Mouse (Mus musculus): ENCODE results near the gene Gpr157.
A peak's percentile ranks its signal among the peaks of the same experiment; 100 is the strongest.

DNA sequence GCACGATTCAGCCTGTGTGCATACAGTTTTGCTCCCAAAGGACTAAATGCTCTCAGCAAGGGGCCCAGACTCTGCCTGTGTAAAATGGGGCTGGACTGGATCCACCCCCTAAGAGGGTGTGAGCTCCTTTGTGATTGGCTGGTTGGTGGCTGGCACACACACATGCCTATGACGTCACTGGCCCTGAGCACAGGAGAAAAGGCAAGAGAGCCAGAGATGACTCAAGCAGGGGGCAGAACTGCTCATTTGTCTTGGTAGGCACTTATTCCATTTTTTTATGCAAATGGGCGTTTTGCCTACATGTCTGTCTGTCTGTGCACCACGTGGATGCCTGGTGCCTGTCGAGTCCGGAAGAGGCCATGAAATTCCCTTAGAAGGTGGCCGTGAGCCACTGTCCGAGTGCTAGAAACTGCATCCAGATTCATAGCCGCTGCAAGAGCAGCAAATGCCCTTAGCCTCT, 50.9 kb downstream of the Gpr157 start:
- TF ChIP-seq POLR2A (IDR thresholded peaks at IDR 0.05; ENCODE audit: control insufficient read depth in 1 of 2, insufficient read depth in 1 of 2, low read depth in 1 of 2, low read length in 2 of 2, poor library complexity in 1 of 2), result peak in 1 of 2 experiments; percentile 73; a peak in 2 of 4 replicates
- TF ChIP-seq EP300 (IDR thresholded peaks at IDR 0.05; ENCODE audit: low read depth in 1 of 2, low read length in 2 of 2), result no peak
- TF ChIP-seq CTCF (IDR thresholded peaks at IDR 0.05 in 2 of 3, conservative IDR thresholded peaks at IDR 0.05 in 1 of 3; ENCODE audit: control insufficient read depth in 1 of 3, insufficient read depth in 1 of 3, low read depth in 2 of 3, low read length in 3 of 3, poor library complexity in 1 of 3, severe bottlenecking in 1 of 3), result no peak
- no peak for TF ChIP-seq GATA1 (IDR thresholded peaks at IDR 0.05; ENCODE audit: low read depth, low read length)
- peak; percentile 70 for TF ChIP-seq NELFE (IDR thresholded peaks at IDR 0.05; ENCODE audit: low read depth, low read length)
- 0 out of 2 replicates have a peak, but pooled peaks have one; percentile 64 for TF ChIP-seq ZMIZ1 (IDR thresholded peaks at IDR 0.05; ENCODE audit: low read depth, low read length)
- peak; percentile 46; the same call in 1 of the 2 replicates for TF ChIP-seq JUND (IDR thresholded peaks at IDR 0.05; ENCODE audit: low read depth, low read length)
- TF ChIP-seq E2F4 (IDR thresholded peaks at IDR 0.05; ENCODE audit: borderline replicate concordance, low read depth, low read length), result no peak
- TF ChIP-seq POLR2AphosphoS5 (IDR thresholded peaks at IDR 0.05; ENCODE audit: borderline replicate concordance, low read depth, low read length), result no peak
- TF ChIP-seq HCFC1 (IDR thresholded peaks at IDR 0.05; ENCODE audit: low read depth, low read length), result no peak
- TF ChIP-seq MYB (IDR thresholded peaks at IDR 0.05; ENCODE audit: low read depth, low read length), result no peak
- no peak for TF ChIP-seq CHD1 (IDR thresholded peaks at IDR 0.05; ENCODE audit: low read depth, low read length)
- TF ChIP-seq NRF1 (IDR thresholded peaks at IDR 0.05; ENCODE audit: insufficient read depth, low read depth, low read length, poor library complexity, severe bottlenecking), result no peak
- TF ChIP-seq TAL1 (IDR thresholded peaks at IDR 0.05; ENCODE audit: low read length), result no peak

All from MEL (cell line).